Mouse (Mus musculus): Measurements from ENCODE around the gene Gng7.
A peak's percentile ranks its signal among the peaks of the same experiment; 100 is the strongest.

The Gng7 gene

DNA sequence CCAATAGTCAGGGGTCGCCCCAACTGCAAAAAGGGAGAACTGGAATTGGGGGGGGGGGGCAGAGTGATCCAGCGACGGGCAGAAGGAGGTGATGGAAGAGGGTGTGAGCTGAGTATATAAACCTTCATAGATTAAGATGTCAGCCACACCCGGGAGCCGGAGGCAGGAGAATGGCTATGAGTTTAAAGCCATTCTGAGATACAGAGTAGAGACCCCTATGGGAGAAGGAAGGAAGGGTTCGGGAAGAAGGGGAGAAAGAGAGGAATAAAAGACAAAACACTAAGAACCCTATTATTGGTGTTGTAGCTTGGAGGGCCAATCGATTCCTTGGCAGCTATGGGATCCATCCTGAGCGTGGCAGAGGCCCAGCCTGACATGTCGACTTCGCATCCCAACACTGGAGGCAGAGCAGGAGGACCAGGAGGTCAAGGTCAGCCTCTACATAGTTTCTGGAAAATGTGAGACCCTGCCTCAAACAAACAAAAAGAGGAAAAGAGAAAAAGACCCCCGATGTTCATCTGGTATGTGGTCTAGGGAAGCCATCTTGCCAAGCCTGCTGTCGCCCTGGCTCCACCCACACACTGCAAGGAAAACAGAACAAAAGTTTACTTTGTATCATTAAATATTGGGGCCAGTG is 11.0 kb upstream of the Gng7 start, which contains the start of gene Diras1:
Gene Diras1 (minus strand): TSS at position 24 of the 637 bp plus-strand sequence.
- DNase-seq (ENCODE audit: low spot score in 2 of 2): no peak

DNA sequence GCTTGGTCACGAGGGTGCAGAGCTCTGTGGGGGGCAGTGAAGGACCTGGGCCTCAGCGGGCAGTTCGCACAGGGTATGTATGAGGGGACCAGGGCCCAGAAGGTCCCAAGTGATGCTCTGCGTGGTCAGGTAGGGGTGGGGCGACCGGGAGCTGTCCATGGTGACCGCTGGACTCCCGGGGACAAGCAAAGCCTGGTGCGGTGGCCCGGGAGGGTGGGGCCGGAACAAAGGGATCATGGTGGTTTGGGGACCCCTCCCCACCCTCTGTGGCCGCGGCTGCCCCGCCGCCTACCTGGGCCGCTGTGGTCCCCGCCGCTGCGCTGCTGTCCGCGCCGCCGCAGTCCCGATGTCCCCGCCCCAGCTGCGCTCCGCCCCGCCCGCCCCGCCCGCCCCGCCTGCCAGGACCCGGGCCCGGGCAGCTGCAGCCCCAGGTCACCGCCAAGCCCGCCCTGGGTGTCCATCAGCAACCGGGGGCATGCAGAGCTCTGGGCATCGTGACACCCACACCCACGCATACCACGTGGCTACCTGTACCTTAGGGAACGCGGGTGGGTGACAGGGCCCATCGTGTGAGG is 10.4 kb upstream of the Gng7 start:
- no peak for DNase-seq (ENCODE audit: low spot score in 2 of 2)

DNA sequence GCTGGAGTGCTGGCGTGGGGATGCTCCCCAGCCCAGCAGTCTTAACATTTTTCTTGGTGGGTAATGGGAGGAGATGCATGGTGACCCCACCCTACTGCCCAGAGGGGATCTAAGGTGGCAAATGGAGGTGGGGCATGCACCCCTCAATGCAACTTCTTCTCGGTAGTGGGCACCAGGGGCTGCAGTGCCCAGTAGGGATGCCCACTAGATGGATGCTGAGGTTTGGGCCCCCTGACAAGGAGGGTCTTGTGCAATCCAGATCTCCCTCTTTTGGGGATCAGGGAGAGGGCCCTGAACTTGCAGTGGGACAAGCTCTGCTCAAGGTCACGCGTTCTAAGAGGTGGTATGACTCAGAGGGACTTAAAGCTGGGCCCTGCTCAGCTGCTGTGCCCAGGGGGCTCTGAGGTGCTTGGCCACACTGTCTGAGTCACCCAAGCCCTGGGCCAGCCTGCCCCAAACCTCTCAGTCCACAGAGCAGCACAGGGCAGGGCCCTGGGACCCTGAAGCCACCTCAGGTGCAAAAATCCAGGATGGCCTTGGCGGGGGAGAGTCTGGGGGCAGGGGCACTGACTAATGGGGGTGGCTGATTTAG is 9.7 kb upstream of the Gng7 start:
- DNase-seq (ENCODE audit: low spot score in 2 of 2): no peak

DNA sequence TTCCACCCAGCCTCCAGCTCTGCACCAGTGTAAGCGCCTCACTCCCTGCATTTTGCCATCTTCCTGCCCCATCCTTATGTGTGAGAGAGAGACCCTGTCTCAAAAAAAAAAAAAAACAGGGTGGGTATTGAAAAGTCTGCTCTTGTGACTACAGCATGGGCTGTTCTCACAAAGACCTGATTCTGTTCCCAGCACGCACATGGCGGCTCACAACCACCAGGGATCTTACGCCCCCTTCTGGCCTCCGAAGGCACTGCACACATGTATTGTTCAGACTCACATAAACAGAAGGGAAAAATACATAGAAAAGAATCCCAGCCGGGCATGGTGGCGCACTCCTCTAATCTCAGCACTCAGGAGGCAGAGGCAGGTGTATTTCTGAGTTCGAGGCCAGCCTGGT is 8.0 kb upstream of the Gng7 start:
- no peak for DNase-seq (ENCODE audit: low spot score in 2 of 2)

DNA sequence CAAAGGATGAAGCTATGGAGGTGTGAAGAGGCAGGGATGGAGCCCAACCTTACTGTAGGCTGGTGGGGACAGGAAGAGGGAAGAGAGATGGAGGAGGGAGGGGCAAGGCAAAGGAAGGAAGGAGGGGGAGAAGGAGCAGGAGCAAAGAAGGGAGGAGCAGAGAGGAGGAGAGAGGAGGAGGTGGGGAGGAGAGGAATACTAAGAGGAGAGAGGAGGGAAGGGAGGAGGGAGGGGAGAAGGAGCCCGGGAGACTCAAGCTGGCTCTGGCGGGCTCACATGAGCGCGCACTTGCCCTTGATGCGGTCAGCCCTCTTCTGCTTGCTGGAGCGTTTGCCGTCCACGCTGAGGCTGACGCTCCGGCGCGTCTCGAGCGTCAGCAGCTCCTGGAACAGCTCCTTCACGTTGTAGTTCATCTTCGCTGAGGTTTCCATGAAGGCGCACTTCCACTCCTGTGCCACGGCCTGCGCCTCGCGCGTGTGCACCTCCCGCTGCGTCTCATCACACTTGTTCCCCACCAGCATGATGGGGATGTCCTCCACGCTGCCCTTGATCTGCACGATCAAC is 6.9 kb upstream of the Gng7 start:
- DNase-seq (ENCODE audit: low spot score in 2 of 2): no peak

DNA sequence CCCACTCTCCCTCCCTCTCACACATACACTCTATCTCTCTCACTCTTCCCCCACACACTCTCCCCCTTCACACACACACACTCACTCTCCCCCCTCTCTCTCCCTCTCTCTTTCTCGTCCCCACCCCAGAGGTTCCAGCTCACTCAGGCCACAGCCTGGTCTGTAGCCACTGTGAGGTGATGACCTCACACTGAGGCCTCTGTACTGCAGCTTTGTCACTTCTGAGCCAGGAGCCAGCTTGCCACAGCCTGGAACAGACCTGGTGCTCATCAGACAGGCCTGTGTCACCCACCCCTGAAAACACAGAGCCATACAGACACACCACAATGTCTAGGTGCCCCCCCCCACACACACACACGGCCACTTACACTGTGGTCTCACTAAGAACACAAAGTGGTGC is 5.5 kb upstream of the Gng7 start:
- no peak for DNase-seq (ENCODE audit: low spot score in 2 of 2)

DNA sequence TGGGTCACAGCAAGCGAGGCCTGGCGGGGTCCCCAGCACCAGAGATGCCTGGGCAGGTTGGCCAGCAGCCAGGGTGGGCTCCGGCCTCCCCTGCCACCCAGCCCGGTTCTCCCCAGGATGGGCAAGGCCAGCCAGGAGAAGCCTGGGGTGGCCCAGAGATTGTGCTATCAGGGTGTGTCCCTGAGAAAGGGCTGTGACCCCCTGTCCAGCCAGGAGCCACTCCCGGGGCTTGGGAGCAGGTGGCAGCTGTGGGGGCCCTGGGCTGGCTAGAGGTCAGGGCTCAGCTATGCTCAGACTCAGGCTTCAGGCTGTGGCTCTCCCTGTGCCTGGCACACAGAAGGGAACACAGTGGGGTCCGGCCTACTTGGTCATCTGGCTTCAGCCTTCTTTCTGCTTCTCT is 4.9 kb upstream of the Gng7 start:
- DNase-seq (ENCODE audit: low spot score in 2 of 2): no peak

DNA sequence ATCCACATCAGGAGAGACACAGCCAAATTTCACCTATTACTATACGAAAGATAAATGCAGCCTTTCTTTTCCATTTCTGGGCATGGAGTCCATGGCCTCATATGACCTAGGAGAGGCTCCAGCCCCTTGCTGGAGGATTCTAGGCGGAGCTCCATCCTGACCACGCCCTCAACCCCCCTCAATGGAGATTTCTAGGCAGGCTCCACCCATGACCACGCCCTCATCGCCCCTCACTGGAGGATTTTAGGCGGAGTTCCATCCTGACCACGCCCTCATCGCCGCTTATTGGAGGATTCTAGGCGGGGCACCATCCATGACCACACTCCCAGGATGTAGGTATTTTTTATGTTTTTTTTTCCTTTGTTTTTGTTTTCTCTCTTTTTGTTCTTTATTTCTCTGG is 3.6 kb upstream of the Gng7 start:
- no peak for DNase-seq (ENCODE audit: low spot score in 2 of 2)

DNA sequence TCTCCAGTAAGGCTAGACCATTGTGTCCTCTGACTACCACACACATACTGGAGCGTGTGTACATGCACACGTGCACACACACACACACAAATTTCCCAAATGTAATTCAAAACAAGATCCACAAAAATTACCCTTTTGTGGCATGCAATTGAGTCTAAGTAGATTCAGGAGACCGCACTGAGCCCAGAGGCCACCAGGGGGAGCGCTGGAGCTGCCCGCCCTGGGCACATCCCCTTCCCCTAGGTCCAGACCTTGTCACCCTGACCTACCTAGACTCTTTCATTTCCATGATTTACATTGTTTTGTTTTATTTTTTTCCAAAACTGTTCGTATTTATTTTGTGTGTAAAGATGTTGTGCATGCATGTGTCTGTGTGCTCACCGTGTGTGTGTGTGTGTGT is 1.9 kb upstream of the Gng7 start:
- peak in 1 of 2 experiments; percentile 40 for DNase-seq (ENCODE audit: low spot score in 2 of 2)

DNA sequence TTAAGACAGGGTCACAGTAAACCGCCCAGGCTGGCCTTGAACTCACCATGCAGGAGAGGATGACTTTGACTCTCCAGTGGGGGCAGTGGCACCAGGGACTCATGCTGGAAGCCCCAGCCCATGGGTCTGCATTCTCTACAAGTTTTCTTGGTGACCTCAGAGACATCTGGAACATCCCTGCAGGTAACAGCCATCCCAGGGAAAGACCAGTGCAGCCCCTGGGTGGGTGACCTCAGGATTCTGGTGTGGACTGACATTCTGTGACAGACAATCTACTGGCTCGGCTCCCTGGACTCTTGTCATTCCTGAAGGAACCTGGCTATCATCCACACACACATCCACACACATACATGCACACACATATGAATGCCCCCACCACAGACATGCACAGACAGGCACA is 921 bp upstream of the Gng7 start:
- no peak for DNase-seq (ENCODE audit: low spot score in 2 of 2)

DNA sequence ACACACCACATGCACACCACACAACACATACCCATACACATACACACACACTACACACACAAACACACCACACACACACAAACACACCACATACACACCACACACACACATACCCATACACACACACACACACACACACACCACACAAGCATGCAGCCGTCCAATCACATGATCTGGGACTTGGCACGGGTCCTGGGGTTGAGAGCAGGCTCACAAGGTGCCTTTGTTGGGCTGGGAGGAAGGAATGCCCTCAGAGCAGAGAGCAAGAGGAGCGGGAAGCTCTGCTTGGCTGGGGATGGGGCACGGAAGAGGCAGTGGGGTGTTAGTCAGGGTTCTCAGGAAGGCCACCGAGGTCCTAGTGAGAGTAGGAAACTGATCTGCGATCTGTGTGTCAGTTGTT is 3.9 kb downstream of the Gng7 start:
- DNase-seq (ENCODE audit: low spot score in 2 of 2): no peak

DNA sequence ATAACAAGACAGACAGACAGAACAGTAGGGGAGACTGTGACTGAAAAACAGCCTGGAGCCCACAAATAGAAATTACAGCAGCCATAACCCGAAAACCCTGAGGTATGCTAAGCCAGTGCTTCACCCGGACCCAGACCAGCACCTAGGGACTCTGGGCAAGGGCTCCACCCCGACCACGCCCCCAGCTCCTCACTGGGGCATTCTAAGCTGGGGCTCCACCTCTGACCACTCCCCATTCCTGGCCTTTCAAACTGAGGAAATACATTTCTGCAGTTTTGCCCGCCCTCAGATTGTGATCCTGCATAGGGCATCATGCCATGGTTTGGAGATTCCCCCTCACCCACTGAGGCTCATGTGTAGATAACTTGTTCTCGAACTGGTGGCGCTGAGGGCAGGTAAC is 7.5 kb downstream of the Gng7 start:
- DNase-seq (ENCODE audit: low spot score in 2 of 2): no peak

DNA sequence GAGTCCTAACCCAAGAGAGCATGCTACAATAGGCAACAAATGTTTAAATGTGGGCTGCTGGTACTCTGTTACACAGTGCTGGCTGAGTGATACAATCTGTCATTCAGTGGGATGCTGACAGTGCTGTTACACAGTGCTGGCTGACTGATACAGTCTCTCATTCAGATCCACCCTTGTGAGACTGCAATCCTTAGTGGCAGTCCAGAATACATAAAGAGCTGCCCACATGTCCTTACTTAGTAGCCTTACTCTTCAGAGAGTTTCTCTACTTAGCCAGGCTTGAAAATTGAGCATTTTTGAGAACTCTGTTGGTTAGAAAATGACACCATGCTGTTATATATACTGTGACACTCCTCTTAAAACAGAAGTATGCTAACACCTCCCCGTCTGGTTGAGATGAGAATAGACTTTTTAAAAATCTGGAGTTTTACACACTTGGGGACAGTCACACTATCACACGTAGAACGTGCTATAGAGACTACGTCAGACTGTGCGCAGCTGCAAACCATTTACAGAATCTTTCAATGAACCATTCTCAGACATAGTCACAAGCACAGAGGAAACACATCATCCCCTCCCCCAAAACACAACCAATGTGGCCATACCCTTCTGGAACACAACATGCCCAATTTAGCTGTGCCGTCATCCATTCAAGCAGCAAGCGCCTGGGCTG is 8.6 kb downstream of the Gng7 start:
- no peak for DNase-seq (ENCODE audit: low spot score in 2 of 2)

DNA sequence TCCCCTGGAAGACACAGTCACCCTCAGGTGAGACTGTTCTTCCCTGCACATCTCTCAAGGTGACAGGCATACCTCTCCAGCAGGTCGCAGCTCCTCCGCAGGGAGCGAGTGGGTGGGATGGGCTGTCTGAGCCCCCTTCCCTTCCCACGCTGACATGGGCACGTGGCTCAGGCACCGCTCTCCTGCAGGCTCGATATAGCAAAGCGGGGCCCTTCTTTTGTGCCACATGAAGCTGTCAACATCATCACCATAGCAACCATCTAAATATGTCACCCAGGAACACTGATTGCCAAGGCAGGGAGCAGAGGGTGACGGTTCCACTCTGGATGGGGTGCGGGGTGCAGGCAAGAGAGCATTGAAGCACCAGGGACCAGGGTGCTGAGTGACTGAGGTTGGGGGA is 13.6 kb downstream of the Gng7 start:
- DNase-seq (ENCODE audit: low spot score in 2 of 2): no peak

DNA sequence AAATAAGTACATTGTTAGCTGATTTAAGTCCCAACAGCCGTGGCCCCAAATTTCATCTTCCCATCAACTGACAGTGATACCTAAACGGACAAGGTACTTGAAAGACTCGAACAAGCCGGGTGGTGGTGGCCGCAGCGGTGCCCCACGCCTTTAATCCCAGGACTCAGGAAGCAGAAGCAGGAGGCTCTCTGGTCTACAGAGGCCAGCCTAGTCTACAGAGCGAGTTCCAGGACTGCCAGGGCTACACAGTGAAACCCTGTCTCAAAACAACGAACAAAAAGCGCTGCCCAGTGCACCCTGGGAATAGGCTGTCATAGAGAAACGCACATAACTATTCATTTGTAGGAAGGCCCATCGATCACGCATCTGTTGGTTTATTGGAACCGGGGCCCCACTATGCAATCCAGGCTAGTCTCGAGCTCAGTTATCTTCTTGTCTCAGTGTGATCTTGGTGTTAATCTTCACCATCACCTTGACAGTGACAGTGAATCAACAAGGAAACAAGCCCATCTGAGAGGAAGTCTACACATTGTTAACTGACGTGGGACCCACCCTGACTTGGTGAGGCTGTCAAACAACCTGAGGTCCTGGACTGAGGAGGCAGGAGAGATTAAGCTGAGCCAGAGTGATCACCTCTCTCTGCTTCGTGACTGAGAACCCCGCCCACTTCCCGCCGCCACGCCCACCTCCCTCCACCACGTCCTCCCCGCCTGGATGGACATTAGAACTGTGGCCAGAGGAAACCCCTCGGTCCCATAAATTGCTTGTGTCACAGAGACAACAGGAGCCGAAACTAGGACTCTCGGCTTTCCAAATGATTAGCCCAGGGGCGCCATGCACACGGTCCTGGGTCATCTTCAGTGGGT is 14.3 kb downstream of the Gng7 start:
- no peak for DNase-seq (ENCODE audit: low spot score in 2 of 2)

DNA sequence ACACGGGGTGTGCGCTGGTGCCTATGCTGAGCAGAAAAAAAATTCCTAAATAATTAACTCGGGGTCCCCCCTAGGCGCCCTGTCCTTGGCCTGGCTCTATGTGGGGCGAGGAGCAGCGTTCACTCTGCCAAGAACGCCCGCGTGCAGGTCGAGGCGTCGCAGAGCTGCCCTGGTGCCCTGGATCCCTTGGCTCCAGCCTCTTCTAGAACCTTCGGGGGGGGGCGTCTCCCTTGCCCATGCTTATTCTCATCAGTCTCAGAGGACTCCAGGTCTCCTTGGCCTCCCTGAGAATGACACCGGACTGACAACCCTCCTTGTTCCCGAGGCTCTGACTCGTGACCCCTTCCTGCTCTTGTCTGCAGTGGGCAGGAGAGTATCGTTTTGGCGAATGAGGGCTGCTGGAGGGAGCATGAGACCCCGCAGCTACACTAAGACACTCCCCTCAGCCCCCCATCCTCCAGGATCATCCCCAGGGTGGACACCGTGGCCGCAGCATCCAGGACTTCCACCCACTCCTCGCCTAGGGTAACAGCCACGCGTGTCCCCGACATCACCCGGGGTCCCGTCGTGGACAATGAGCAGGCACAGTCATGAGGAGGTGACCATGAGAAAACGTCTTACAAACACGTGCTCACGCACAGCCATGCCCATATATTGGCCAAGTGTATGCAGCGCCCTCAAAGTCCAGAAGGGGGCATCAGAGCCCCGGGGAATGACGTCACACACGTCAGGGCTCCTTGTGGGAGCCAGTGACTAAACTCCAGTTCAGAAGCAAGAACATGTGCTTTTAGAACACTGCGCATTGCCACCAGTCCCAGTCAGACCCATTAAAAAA is 15.2 kb downstream of the Gng7 start:
- peak; percentile 70 to 76 for DNase-seq (ENCODE audit: low spot score in 2 of 2)

DNA sequence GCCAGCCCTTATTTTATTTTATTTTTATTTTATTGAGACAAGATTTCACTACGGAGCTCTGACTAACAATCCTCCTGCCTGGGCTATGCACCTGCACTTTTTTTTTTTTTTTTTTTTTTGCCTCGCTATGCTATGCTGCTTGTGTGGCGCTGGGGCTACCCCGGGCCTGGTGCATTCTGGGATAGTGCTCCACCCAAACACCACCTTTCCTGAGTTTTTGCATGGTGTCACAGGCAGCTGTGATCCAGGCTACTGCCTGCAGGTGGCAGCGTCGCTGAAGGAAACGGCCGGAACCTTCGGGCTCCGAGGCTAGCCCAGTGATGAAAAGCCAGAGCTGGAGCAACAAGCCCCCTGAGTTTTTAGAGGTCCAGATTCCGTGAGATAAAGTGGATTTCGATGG is 16.0 kb downstream of the Gng7 start:
- DNase-seq (ENCODE audit: low spot score in 2 of 2): no peak

DNA sequence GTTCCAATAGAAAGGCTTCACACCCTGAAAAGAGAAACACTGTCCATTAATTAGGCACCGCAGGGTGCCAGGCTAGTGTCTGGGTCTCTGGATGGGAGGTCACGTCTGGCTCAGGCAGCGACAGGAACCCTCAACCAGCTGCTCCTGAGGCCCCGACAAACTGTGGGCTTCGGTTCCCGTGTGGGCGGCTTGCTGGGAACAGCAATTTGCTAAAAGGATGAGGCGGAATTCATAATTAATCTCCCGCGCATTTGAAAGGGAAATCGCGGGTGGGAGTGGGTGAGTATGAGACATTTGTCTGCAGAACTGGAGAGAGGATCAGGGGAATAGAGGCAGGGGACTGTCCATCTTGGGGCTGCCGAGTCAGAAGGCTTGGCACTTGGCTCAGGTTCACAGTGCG is 16.7 kb downstream of the Gng7 start:
- DNase-seq (ENCODE audit: low spot score in 2 of 2): no peak

DNA sequence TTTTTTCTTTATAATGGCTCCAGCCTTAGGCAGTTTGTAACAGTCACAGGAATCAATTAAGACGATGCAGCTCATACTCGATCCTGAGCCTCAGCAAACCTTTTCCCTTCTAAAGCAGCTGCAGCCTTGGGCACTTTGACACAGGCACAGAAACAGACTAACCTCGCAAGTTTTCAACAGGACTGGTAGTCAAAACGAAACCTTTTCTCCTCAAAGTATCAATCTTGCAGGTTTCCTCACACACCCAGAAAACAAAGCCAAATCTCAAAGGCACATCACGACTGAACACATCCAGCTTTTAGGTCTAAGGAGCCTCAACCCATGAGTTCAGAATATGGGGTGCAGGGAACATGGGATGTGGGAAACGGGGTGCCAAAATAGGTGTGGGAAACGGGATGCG is 17.4 kb downstream of the Gng7 start:
- DNase-seq (ENCODE audit: low spot score in 2 of 2): no peak

DNA sequence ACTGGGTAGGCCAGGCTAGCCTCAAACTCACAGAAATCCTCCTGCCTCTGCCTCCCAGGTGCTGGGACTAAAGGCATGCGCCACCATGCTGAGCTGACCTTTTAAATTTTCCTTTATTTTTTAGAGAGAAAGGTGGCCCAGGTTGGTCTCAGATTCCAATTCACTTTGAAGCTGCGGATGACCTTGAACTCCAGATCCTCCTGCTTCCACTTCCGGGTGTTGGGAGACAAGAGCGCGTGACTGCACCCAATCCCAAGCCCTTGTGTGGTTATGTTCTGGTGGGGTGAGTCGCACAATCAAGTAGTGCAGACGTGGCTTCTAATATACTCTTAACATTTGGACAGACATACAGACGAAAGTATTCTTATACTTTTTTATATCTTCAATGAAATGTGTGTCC is 18.2 kb downstream of the Gng7 start:
- DNase-seq (ENCODE audit: low spot score in 2 of 2): no peak

DNA sequence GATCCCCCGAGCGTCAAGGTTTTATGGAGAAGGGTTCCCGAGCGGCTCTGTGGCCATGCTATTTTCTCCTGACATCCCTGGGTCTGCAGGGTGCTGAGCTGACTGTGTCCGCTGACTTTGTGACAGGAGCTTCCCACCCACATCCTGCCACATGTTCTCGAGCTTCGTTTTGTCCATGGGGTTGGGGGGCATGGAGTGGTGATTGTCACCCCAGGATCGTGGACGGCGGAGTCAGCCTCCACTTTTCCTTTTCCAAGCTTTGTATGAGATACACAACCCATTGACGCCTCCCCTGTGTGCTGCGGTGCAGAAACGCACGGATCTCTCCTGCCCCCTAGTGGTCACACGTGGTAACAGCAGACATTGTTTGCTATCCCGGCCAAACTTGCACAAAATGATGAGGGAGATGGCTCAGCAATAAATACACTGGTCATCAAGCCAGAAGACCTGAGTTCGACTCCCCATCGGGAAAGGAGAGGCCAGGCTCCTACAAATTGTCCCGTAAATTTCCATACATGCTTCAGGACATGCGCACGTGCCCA is 19.6 kb downstream of the Gng7 start:
- peak; percentile 50 to 59 for DNase-seq (ENCODE audit: low spot score in 2 of 2)

Measured in urinary bladder, adult 18-20 months (tissue).